Mouse (Mus musculus): ENCODE results near the gene Wfdc21. TPM values are rescaled to one million over a fixed set of nuclear protein-coding genes. Genes with fewer than 3 reads are reported as not detected.

Gene Wfdc21
- total and polyA plus RNA-seq, 3 experiments: 1.3 TPM; not detected in 2

DNA sequence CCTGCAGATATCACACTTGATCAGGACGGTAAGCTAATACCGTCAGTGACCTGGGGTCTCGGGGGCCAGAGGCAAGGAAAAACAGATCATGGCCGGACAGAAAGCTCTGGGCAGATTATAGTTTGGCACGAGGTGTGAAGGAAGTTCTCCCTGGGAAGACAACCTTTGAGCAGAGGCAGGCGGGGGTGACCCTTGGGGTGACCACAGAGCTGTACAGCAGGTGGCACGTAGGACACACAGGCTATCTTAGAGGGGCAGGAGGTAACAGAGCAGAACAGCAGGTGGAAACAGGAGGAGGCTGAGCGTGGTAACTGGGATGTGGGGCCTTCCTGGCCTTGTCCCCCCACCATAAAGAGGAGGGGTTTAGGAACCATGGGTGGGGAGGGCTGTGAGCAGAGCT is 41.6 kb downstream of the Wfdc21 start:
- Histone ChIP-seq H3K4me3 (no peak overlapping the region), H3K4me1 (ENCODE audit: control insufficient read depth, insufficient read depth, low read length) (peaks cover 6% of the 10 kb centered on the region), H3K36me3 (ENCODE audit: control insufficient read depth, insufficient read depth, low read length) (no peaks in the 10 kb centered on the region), H3K27me3 (ENCODE audit: control insufficient read depth, insufficient read depth, low read length) (no peaks in the 10 kb centered on the region), H3K79me2 (replicated peaks; ENCODE audit: control insufficient read depth, insufficient read depth, low read length) (no peaks in the 10 kb centered on the region), H3K9ac (ENCODE audit: low read depth, low read length) (no peak overlapping the region), H3K27ac (no peak overlapping the region)
- no peak for TF ChIP-seq CTCF (IDR thresholded peaks at IDR 0.05)
- TF ChIP-seq POLR2A (IDR thresholded peaks at IDR 0.05; ENCODE audit: insufficient read depth, low read depth, low read length): no peak
- WGBS: 81% methylated on average over 8 of the region's 8 CpGs
- intact Hi-C loops (cut with DNase I): loop anchor here (5.0 kb wide), 1 partner anchor 244 kb away; no protein-coding TSS in a partner anchor
- DNase-seq: no peak

DNA sequence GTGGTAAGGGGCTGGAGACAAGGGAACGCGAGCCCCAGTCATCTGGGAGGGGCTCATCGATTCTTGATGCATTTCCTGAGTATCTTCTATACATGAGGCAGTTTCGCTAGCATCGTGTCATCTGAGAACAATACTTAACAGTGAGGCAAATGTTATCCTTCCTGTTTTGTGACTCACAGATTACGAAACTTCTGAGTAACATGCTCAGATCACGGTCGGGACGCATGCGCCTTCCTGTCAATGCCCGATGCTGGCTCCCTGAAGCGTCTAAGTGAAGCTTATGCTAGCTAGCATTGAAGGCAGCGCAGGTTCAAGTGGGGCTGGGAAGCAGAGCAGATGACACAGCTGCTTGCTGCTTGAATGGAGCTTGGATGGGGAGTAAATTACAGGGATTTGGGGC is 42.5 kb downstream of the Wfdc21 start:
- intact Hi-C loops (cut with DNase I): loop anchor here (5.0 kb wide), 1 partner anchor 243 kb away; no protein-coding TSS in a partner anchor
- Histone ChIP-seq H3K4me3 (no peak overlapping the region), H3K36me3 (ENCODE audit: control insufficient read depth, insufficient read depth, low read length) (no peaks in the 10 kb centered on the region), H3K27ac (no peak overlapping the region), H3K79me2 (replicated peaks; ENCODE audit: control insufficient read depth, insufficient read depth, low read length) (no peaks in the 10 kb centered on the region), H3K27me3 (ENCODE audit: control insufficient read depth, insufficient read depth, low read length) (no peaks in the 10 kb centered on the region), H3K9ac (ENCODE audit: low read depth, low read length) (no peak overlapping the region), H3K4me1 (ENCODE audit: control insufficient read depth, insufficient read depth, low read length) (peaks cover 6% of the 10 kb centered on the region)
- DNase-seq: peak; percentile 54 to 67
- TF ChIP-seq POLR2A (IDR thresholded peaks at IDR 0.05; ENCODE audit: insufficient read depth, low read depth, low read length): no peak
- TF ChIP-seq EP300 (IDR thresholded peaks at IDR 0.05; ENCODE audit: insufficient read depth, low read depth, low read length): no peak
- no peak for TF ChIP-seq CTCF (IDR thresholded peaks at IDR 0.05)
- 28% methylated on average over 13 of the region's 13 CpGs for WGBS

DNA sequence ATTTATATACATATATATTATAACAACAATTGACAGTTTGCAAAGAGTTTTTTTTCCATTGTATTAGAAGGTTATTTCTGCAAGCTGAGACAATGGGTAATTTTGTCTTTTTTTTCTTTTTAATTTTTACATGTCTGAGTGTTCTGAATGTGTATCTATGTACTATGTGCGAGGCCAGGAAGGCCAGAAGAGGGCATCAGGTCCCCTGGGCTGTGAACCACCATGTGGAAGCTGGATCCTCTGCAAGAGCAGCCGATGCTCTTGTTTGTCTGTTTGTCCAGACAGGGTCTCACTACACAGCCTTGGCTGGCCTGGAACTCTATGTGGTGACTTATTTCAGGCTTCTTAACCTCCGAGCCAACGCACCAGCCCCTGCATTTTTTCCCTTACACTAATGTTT is 44.4 kb downstream of the Wfdc21 start:
- intact Hi-C loops (cut with DNase I): no loop called here

DNA sequence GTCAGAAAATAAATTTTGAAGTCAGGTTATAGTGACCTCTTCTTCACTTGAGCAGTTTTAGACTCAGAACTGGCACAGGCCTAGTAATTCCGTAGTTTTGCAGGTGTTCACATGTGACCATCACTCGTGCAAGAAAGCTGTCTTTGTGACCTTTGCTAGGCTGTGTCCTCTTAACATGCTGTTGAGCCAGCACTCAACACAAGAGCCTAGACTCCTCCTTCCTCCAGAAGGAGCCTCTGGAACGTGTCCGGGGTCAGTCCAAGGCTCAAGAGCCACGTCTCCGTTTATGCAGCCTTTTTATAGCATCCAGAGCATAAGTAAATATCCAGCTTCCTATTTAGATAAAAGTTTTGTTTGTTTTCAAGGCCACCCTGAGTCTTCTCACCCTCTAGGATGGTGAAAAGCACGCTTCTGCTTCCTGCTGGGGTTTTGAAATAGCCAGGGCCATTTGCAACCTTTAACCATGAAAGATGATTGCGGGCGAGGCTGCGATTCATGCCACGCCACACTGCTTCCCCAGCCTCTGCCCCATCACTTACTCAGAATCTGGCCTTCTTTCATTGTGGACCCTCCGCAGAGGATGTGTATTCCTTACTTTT is 45.7 kb downstream of the Wfdc21 start:
- DNase-seq: no peak
- no peak overlapping the region for H3K4me3 ChIP-seq
- H3K79me2 ChIP-seq (replicated peaks; ENCODE audit: control insufficient read depth, insufficient read depth, low read length): no peaks in the 10 kb centered on the region
- H3K27me3 ChIP-seq (ENCODE audit: control insufficient read depth, insufficient read depth, low read length): no peaks in the 10 kb centered on the region
- intact Hi-C loops (cut with DNase I): no loop called here
- TF ChIP-seq EP300 (IDR thresholded peaks at IDR 0.05; ENCODE audit: insufficient read depth, low read depth, low read length) (no peak), POLR2A (IDR thresholded peaks at IDR 0.05; ENCODE audit: insufficient read depth, low read depth, low read length) (no peak), CTCF (IDR thresholded peaks at IDR 0.05) (no peak)
- no peaks in the 10 kb centered on the region for H3K36me3 ChIP-seq (ENCODE audit: control insufficient read depth, insufficient read depth, low read length)
- H3K27ac ChIP-seq: no peak overlapping the region
- 62% methylated on average over 12 of the region's 12 CpGs for WGBS
- no peak overlapping the region for H3K9ac ChIP-seq (ENCODE audit: low read depth, low read length)
- no peaks in the 10 kb centered on the region; the same call in 1 of the 2 replicates for H3K4me1 ChIP-seq (ENCODE audit: control insufficient read depth, insufficient read depth, low read length)

More for the DNA sequence above, 44.4 kb downstream of the Wfdc21 start:
- H3K9ac ChIP-seq (ENCODE audit: low read depth, low read length): no peak overlapping the region
- peaks cover 6% of the 10 kb centered on the region for H3K4me1 ChIP-seq (ENCODE audit: control insufficient read depth, insufficient read depth, low read length)
- TF ChIP-seq EP300 (IDR thresholded peaks at IDR 0.05; ENCODE audit: insufficient read depth, low read depth, low read length): no peak
- no peak for TF ChIP-seq POLR2A (IDR thresholded peaks at IDR 0.05; ENCODE audit: insufficient read depth, low read depth, low read length)
- TF ChIP-seq CTCF (IDR thresholded peaks at IDR 0.05): no peak
- H3K27me3 ChIP-seq (ENCODE audit: control insufficient read depth, insufficient read depth, low read length): no peaks in the 10 kb centered on the region
- H3K79me2 ChIP-seq (replicated peaks; ENCODE audit: control insufficient read depth, insufficient read depth, low read length): no peaks in the 10 kb centered on the region
- no peak overlapping the region for H3K4me3 ChIP-seq
- DNase-seq: no peak
- no peaks in the 10 kb centered on the region for H3K36me3 ChIP-seq (ENCODE audit: control insufficient read depth, insufficient read depth, low read length)
- H3K27ac ChIP-seq: no peak overlapping the region
- WGBS: 39% methylated on average over 4 of the region's 4 CpGs

DNA sequence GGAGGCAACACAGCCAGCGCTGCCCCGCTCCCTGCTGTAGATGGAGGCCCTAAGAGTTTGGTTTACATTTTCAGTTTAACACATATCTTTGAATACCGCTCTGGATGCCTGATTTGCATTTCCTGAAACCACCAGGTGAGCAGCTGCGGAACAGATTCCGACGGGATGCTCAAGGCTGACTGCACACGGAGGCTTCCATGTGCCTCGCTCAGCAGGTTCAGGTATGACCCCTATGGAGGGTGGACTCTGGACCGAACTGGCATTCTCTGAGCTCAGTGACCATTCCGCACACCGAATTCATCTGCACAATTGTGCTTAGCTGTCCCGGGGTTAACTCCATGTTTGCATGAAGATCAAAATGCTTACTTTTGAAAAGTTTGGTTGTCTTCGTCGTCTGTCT is 46.5 kb downstream of the Wfdc21 start:
- TF ChIP-seq CTCF (IDR thresholded peaks at IDR 0.05): no peak
- TF ChIP-seq POLR2A (IDR thresholded peaks at IDR 0.05; ENCODE audit: insufficient read depth, low read depth, low read length): no peak
- TF ChIP-seq EP300 (IDR thresholded peaks at IDR 0.05; ENCODE audit: insufficient read depth, low read depth, low read length): no peak
- Histone ChIP-seq H3K27me3 (ENCODE audit: control insufficient read depth, insufficient read depth, low read length) (no peaks in the 10 kb centered on the region), H3K79me2 (replicated peaks; ENCODE audit: control insufficient read depth, insufficient read depth, low read length) (no peaks in the 10 kb centered on the region), H3K9ac (ENCODE audit: low read depth, low read length) (no peak overlapping the region), H3K4me3 (no peak overlapping the region), H3K27ac (no peak overlapping the region), H3K36me3 (ENCODE audit: control insufficient read depth, insufficient read depth, low read length) (no peaks in the 10 kb centered on the region), H3K4me1 (ENCODE audit: control insufficient read depth, insufficient read depth, low read length) (no peaks in the 10 kb centered on the region)
- intact Hi-C loops (cut with DNase I): no loop called here
- DNase-seq: no peak
- WGBS: 82% methylated on average over 14 of the region's 14 CpGs

DNA sequence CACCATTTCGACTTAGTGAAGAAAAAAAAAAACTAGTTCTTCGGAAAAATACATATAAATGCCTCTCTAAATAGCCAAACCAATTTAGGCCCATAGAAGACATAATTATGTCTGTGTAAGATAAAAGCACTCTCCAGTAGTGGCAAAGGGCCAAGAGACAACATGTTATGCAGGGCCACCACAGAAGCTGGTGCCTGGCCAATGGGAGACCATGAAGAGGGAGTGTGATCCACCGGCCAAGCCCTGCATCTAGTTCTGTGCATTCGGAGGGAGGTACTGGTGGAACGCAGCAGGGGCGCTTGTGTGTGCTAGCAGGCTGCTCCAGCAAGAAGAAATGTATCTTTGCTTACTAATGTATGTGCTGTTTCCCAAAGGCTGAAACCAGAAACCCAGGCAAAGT is 49.4 kb downstream of the Wfdc21 start:
- no peaks in the 10 kb centered on the region for H3K27me3 ChIP-seq (ENCODE audit: control insufficient read depth, insufficient read depth, low read length)
- WGBS: 57% methylated on average over 6 of the region's 6 CpGs
- no peak for TF ChIP-seq CTCF (IDR thresholded peaks at IDR 0.05)
- TF ChIP-seq POLR2A (IDR thresholded peaks at IDR 0.05; ENCODE audit: insufficient read depth, low read depth, low read length): no peak
- TF ChIP-seq EP300 (IDR thresholded peaks at IDR 0.05; ENCODE audit: insufficient read depth, low read depth, low read length): no peak
- no peaks in the 10 kb centered on the region for H3K79me2 ChIP-seq (replicated peaks; ENCODE audit: control insufficient read depth, insufficient read depth, low read length)
- H3K36me3 ChIP-seq (ENCODE audit: control insufficient read depth, insufficient read depth, low read length): no peaks in the 10 kb centered on the region
- H3K4me1 ChIP-seq (ENCODE audit: control insufficient read depth, insufficient read depth, low read length): no peaks in the 10 kb centered on the region
- no peak for DNase-seq
- intact Hi-C loops (cut with DNase I): no loop called here
- H3K9ac ChIP-seq (ENCODE audit: low read depth, low read length): no peak overlapping the region
- no peak overlapping the region for H3K4me3 ChIP-seq
- H3K27ac ChIP-seq: no peak overlapping the region

Data from heart, adult 2 months (tissue).